Mouse (Mus musculus) heart, embryonic 13.5 days (tissue): ENCODE results near the gene Zcchc17. TPM values are rescaled to one million over a fixed set of nuclear protein-coding genes. Genes with fewer than 3 reads are reported as not detected.

Source experiments
- ATAC-seq: fragments of 200-750 bp; cut with Nextera tagmentation; 2 replicates; pipeline ENCODE4 v1.8.0; 2017; ENCODE audit warnings: moderate TSS enrichment; ENCODE audit not compliant: insufficient number of reproducible peaks, low FRiP score, low TSS enrichment; ENCODE audit errors: extremely low read depth
- H3K27ac ChIP-seq: fragments of 300-500 bp; sonication (generic); replicated peaks from 2 replicates; pipeline ENCODE4 v1.5.1; 2015; ENCODE audit warnings: moderate library complexity, mild to moderate bottlenecking, inconsistent platforms
- H3K27me3 ChIP-seq: fragments of 300-500 bp; sonication (generic); replicated peaks from 2 replicates; pipeline ENCODE4 v1.6.1; 2015; ENCODE audit warnings: mild to moderate bottlenecking, inconsistent platforms
- H3K36me3 ChIP-seq: fragments of 300-500 bp; sonication (generic); 2 replicates; pipeline ENCODE4 v1.6.1; 2015; ENCODE audit warnings: mild to moderate bottlenecking, inconsistent platforms
- H3K4me1 ChIP-seq: fragments of 300-500 bp; sonication (generic); 2 replicates; pipeline ENCODE4 v1.6.1; 2015; ENCODE audit warnings: inconsistent platforms
- H3K4me2 ChIP-seq: fragments of 300-500 bp; sonication (generic); 2 replicates; pipeline ENCODE4 v1.6.1; 2015; ENCODE audit warnings: inconsistent platforms, mild to moderate bottlenecking, moderate library complexity
- H3K4me3 ChIP-seq: fragments of 300-500 bp; sonication (generic); 2 replicates; pipeline ENCODE4 v1.5.1; 2015; ENCODE audit warnings: moderate library complexity, mild to moderate bottlenecking, inconsistent platforms
- H3K9ac ChIP-seq: fragments of 300-500 bp; sonication (generic); 2 replicates; pipeline ENCODE4 v1.6.1; 2015; ENCODE audit warnings: inconsistent platforms, mild to moderate bottlenecking, moderate library complexity
- H3K9me3 ChIP-seq: fragments of 300-500 bp; sonication (generic); 2 replicates; pipeline ENCODE4 v1.6.1; 2016; ENCODE audit warnings: inconsistent platforms
- WGBS: fragments of 180-500 bp; shearing (Covaris S2); methylation state at CpG from one replicate; pipeline ENCODE4 v1.1.7; 2015; ENCODE audit warnings: mixed read lengths; 5-methylcytosine and 5-hydroxymethylcytosine counted together
- polyA plus RNA-seq: library from polyadenylated mRNA; unstranded; fragments of >200 nt; fragmentation: Nextera tagmentation; extraction: Ambion mirVana; gene quantifications from 2 replicates; pipeline ENCODE4 v1.2.1, GENCODE M21; 2015

The Zcchc17 gene
- polyA plus RNA-seq, 1 experiment from 2014 or later, result 48.1 TPM

DNA sequence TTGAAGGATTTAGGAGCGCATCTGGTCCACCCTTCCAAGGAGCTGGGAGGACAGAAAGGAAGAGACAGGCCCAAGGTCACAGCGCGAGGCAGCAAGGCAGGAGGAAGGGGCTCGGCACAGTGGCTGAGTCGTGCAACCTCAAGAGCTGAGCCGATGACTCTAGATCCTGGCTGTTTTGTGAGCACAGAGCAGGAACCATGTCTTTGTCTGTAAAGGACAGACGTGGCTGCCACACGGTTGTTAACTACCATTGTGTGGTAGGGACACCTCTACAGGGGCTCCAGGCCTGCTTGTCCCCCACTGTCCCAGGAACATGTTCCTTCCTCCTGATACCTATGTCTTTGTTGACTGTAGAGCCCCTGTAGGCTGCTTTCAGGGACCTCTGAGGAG, 60.1 kb downstream of the Zcchc17 start:
- Histone ChIP-seq H3K4me1 (peaks cover 37% of the 10 kb centered on the region), H3K9ac (peak overlapping the region; percentile 47; the same call in 1 of the 2 replicates), H3K36me3 (no peaks in the 10 kb centered on the region), H3K4me3 (no peak overlapping the region), H3K9me3 (no peaks in the 10 kb centered on the region), H3K27me3 (peaks cover 14% of the 10 kb centered on the region), H3K27ac (peak overlapping the region; percentile 24; the same call in 1 of the 2 replicates), H3K4me2 (no peak overlapping the region)
- WGBS, result 66% methylated on average over 8 of the region's 8 CpGs
- no peak for ATAC-seq

DNA sequence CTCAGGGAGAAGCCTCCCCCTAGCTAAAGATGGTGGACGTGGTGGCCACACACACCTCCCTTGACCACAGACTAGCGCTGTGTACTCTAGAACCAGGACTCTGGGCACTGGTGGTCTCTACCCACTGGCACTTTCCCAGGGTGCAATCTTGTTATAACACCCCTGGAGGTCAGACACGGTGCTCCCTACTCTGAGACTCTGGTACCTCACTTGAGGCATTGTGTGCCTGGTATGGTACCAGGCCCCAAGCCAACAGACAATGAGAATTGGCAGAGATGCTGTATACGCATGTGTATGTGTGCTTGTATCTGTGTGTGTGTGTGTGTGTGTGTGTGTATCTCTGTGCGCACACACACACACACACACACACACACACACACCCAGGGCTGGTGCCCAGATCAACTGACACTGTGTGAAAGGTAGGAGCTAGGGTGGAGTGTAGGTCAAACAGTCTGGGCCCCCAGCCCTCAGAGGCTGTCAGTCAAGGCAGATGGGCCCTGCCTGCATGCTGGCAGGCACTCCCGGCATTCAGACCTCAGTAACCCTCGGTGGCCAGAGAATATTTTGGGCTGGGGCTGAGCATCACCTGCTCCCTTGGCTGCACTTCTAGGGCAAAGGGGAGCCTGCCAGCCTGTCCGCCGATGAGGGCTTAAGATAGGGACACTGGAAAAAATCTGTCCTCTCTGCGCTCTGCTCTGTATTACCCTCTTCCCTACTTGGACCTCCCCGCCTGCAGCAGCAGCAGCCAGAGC, 60.7 kb downstream of the Zcchc17 start:
- no peak overlapping the region for H3K4me2 ChIP-seq
- no peaks in the 10 kb centered on the region for H3K9me3 ChIP-seq
- H3K27me3 ChIP-seq, result peaks cover 10% of the 10 kb centered on the region
- 58% methylated on average over 11 of the region's 11 CpGs for WGBS
- H3K4me3 ChIP-seq, result no peak overlapping the region
- ATAC-seq, result 0 out of 2 replicates have a peak, but pooled peaks have one; percentile 12
- H3K27ac ChIP-seq, result peak overlapping the region; percentile 24; the same call in 1 of the 2 replicates
- H3K4me1 ChIP-seq, result peaks cover 37% of the 10 kb centered on the region
- H3K36me3 ChIP-seq, result no peaks in the 10 kb centered on the region
- H3K9ac ChIP-seq, result peak overlapping the region; percentile 47; the same call in 1 of the 2 replicates

DNA sequence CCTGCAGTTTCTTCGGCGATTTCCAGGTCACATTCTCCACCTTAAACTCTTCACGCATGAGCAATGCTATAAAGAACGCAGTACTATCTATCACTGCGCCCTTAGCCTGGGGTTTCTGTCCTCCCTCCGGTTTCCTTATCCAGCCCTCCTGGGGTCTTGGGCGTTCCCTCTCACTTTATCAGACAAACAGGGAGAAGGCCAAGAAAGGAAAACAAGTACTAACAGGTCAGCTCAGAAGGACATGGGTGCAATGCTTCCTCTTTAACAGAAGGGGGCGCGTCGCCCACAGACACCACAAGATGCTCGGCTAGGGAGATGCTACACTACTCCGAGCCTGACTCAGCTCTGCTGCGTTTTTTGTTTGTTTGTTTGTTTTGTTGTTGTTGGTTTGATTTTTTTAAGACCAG, 62.6 kb downstream of the Zcchc17 start:
- no peaks in the 10 kb centered on the region for H3K36me3 ChIP-seq
- H3K4me2 ChIP-seq, result peak overlapping the region; percentile 38
- WGBS, result 16% methylated on average over 13 of the region's 13 CpGs
- 0 out of 2 replicates have a peak overlapping the region, but pooled peaks have one; percentile 9 for H3K9ac ChIP-seq
- no peak overlapping the region for H3K27ac ChIP-seq
- 0 out of 2 replicates have a peak, but pooled peaks have one; percentile 33 for ATAC-seq
- peaks cover 32% of the 10 kb centered on the region for H3K4me1 ChIP-seq
- peaks cover 7% of the 10 kb centered on the region; the same call in 1 of the 2 replicates for H3K27me3 ChIP-seq
- no peak overlapping the region for H3K4me3 ChIP-seq
- H3K9me3 ChIP-seq, result no peaks in the 10 kb centered on the region

DNA sequence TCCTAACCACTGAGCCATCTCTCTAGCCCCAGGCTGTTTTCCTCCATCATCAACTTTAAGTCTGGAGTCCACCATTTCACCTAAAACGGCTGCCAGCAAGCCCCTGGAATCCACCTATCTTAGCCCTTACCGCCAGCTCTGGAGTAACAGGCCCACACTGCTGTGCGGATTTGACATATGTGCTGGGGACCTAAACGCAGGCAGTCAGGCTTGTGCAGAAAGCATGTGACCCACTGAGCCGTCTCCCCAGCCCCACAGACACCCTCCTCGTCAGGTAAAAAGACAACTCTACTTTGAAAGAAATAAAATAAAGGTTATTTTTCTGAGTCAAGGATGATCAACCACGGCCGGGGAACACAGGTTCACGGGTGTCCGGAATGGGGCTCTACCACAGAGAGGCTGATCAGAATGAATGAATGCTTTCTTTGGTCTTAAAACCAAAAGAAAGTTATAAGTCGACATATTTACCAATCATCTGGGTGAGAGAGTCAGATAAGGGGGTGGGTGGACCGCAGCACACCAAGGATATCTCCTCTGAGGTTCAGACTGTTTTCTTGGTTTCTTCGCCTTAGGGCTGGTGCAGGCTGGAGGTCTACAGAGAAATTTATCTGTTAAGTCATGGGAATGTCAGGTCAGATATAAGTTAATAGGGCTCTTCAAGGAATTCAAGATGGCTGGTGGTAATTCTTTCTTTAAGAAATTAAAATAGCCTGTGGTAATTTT, 63.3 kb downstream of the Zcchc17 start:
- H3K27ac ChIP-seq, result no peak overlapping the region
- no peak overlapping the region for H3K9ac ChIP-seq
- no peak for ATAC-seq
- no peaks in the 10 kb centered on the region for H3K36me3 ChIP-seq
- H3K4me2 ChIP-seq, result no peak overlapping the region
- peaks cover 29% of the 10 kb centered on the region for H3K4me1 ChIP-seq
- H3K27me3 ChIP-seq, result no peaks in the 10 kb centered on the region
- WGBS, result 74% methylated on average over 13 of the region's 13 CpGs
- H3K9me3 ChIP-seq, result no peaks in the 10 kb centered on the region
- H3K4me3 ChIP-seq, result no peak overlapping the region

DNA sequence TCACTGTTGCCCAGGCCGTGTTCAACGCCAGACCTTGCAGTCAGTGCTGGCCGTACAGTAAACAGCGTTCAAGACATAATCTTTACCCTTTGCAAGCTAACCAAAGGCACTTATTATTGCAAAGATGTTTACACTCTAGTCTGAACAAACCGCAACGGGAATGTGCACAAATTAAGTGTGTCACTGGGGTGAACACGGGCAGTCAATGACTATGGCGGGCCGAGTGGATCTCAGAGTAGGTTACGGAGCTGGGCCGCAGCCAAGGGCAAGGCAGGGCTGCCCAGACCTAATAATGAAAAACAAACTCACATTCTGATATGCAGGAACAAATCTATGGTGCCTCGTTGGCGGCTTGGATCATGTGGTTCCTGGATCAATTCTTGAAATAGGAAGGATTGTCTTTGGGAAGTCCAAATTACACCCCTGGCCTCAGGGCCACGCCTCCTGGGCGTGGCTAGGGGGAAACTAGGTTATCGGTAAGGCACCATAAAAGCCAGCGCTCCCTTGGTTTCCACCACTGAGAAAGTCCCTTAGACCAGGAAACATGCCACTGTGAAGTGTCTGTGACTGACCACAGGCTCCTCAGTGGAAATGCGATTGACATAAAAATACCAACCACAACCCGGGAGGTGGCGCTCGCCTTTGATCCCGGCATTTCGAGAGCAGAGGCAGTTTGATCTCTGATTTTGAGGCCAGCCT, 64.5 kb downstream of the Zcchc17 start:
- WGBS, result 48% methylated on average over 23 of the region's 23 CpGs

DNA sequence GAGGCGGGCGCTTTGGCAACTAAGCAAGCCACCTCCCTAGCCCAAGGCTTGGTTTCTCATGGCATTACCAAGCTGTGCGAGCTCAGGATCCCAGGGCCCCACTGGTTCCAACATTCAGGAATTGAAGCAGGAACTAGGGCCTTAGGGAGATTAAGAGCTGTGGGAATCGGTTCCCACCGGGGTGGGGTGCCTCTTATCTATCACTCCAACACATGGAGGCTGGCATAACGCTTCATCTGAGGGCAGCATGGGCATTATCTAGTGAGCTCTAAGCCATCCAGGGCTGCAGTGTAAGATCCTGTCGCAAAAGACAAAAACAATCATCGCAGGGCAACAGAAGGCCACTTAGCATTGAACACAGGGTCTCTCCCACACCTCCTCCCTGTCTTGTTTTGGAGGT, 65.2 kb downstream of the Zcchc17 start:
- WGBS, result 68% methylated on average over 8 of the region's 8 CpGs
- H3K9ac ChIP-seq, result no peak overlapping the region

More for the DNA sequence above, 64.5 kb downstream of the Zcchc17 start:
- H3K9me3 ChIP-seq, result no peaks in the 10 kb centered on the region
- no peak overlapping the region; the same call in 1 of the 2 replicates for H3K27ac ChIP-seq
- no peak overlapping the region for H3K4me3 ChIP-seq
- no peaks in the 10 kb centered on the region for H3K36me3 ChIP-seq
- no peaks in the 10 kb centered on the region for H3K27me3 ChIP-seq
- H3K4me1 ChIP-seq, result peaks cover 29% of the 10 kb centered on the region
- no peak for ATAC-seq
- H3K9ac ChIP-seq, result 0 out of 2 replicates have a peak overlapping the region, but pooled peaks have one; percentile 20
- H3K4me2 ChIP-seq, result peak overlapping the region; percentile 34; the same call in 1 of the 2 replicates

DNA sequence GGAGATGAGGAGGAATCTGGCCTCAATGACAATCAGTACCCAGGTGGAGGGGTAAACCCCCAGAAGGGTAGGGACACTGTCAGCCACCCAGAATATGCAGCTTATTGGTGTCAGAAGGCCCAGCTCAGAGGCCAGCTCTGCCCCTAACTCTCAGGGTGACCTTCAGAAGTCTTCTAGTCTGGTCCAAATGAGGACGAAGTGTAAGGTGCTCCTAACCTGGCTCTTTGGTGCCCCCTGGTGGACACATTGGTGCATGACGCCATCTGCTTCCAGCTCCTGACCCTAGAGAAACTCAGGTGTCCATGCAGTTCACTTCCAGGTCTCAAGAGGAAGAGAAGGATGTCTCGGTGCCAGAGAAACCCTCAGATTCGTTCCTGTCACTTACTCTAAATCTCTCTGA, 67.5 kb downstream of the Zcchc17 start:
- WGBS, result 2% methylated on average over 4 of the region's 4 CpGs
- Histone ChIP-seq H3K9ac (no peak overlapping the region), H3K9me3 (no peaks in the 10 kb centered on the region), H3K4me2 (no peak overlapping the region), H3K4me3 (no peak overlapping the region), H3K36me3 (no peaks in the 10 kb centered on the region), H3K27ac (no peak overlapping the region), H3K27me3 (0 out of 2 replicates have a peak, but pooled peaks cover 5% of the 10 kb centered on the region), H3K4me1 (peaks cover 14% of the 10 kb centered on the region)
- peak; percentile 43; the same call in 1 of the 2 replicates for ATAC-seq

More for the DNA sequence above, 65.2 kb downstream of the Zcchc17 start:
- Histone ChIP-seq H3K4me2 (no peak overlapping the region), H3K36me3 (no peaks in the 10 kb centered on the region), H3K4me3 (no peak overlapping the region), H3K27ac (no peak overlapping the region), H3K9me3 (no peaks in the 10 kb centered on the region), H3K4me1 (peaks cover 23% of the 10 kb centered on the region), H3K27me3 (no peaks in the 10 kb centered on the region)
- no peak for ATAC-seq

DNA sequence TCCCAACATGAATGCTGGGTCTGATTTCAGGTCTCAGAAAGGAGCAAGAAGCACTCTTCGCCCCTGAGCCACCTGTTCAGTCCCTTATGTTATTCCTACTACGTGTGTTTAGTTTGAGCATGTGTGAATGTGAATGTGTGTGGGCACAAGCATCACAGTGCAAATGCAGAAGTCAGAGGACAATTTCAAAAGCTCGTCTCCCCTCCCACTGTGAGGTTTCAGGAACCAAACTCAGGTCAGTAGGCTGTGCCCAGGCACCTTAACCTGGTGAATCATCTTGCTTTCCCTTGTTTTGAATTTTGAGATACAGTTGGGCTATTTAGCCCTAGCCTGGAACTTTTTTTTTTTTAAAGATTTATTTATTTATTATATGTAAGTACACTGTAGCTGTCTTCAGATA, 69.9 kb downstream of the Zcchc17 start:
- H3K4me2 ChIP-seq, result no peak overlapping the region
- no peak overlapping the region for H3K4me3 ChIP-seq
- H3K4me1 ChIP-seq, result no peaks in the 10 kb centered on the region
- no peaks in the 10 kb centered on the region for H3K36me3 ChIP-seq
- WGBS, result 71% methylated on average over 3 of the region's 3 CpGs
- no peaks in the 10 kb centered on the region for H3K9me3 ChIP-seq
- H3K27me3 ChIP-seq, result peaks cover 22% of the 10 kb centered on the region
- H3K27ac ChIP-seq, result no peak overlapping the region
- no peak for ATAC-seq
- no peak overlapping the region for H3K9ac ChIP-seq

DNA sequence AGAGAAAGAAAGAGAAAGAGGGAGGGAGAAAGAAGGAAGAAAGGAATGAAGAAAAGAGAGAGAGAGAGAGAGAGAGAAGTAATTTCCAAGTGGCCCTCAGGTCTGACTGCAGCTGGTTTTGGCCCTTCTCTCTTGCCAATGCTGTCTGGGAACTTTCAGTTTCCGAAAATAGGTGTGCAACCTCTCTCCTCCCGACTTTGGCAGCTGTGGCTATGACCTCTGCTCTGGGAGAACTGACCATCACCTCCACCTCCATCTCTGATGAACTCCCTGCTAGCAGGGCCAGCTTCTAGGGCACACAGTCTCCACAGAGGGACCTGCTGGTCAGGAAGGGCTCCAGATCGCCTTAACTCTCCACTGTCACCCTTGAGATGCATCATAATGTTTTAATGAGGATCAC, 73.2 kb downstream of the Zcchc17 start:
- Histone ChIP-seq H3K27me3 (peaks cover 49% of the 10 kb centered on the region), H3K4me3 (no peak overlapping the region), H3K27ac (no peak overlapping the region), H3K9ac (no peak overlapping the region), H3K4me2 (no peak overlapping the region), H3K4me1 (no peaks in the 10 kb centered on the region), H3K9me3 (no peaks in the 10 kb centered on the region), H3K36me3 (no peaks in the 10 kb centered on the region)
- whole genome bisulfite sequencing, result 33% methylated on average over 3 of the region's 3 CpGs
- ATAC-seq, result no peak

DNA sequence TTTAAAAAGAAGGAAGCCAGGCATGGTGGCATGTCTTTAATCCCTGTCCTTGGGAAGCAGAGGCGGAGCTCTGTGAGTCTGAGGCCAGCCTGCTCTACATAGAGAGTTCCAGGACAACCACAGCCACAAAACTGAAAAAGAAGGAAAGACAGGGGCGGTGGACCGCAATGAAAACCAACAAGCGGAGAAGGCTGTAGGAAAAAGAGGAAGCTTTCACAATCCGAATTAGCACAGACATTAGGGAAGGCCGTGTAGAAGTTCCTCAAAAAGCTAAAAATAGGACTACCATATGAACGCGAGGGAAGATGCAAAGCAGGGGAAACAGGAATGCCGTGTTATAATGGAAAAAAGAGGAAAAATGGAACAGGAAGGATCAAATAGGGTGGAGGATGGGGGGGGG, 75.9 kb downstream of the Zcchc17 start:
- Histone ChIP-seq H3K36me3 (no peaks in the 10 kb centered on the region), H3K9me3 (no peaks in the 10 kb centered on the region), H3K4me2 (no peak overlapping the region), H3K9ac (no peak overlapping the region), H3K27me3 (peaks cover 71% of the 10 kb centered on the region), H3K4me3 (no peak overlapping the region), H3K4me1 (no peaks in the 10 kb centered on the region), H3K27ac (no peak overlapping the region)
- WGBS, result 72% methylated on average over 9 of the region's 9 CpGs
- no peak for ATAC-seq

DNA sequence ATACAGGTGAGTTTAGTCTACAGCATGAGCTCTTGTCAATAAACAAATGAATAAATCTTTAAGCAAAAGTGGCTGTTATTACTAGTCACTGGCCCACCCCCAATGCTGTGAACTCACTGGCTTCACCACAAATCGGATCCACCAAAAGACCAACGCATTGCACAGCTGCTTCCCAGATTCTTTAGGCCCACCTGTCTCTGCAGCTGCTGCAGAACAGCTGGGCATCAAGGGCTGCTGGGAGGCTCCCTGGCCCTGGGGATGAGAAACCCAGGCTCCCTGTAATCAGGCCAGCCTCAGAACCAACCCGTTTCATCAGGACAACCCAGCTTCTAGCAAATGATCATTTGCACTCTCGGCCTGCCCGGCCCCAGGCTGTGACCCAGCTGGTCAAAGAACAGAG, 76.9 kb downstream of the Zcchc17 start:
- Histone ChIP-seq H3K4me2 (no peak overlapping the region), H3K27ac (no peak overlapping the region), H3K4me1 (no peaks in the 10 kb centered on the region), H3K9me3 (no peaks in the 10 kb centered on the region), H3K9ac (no peak overlapping the region), H3K36me3 (no peaks in the 10 kb centered on the region), H3K4me3 (no peak overlapping the region), H3K27me3 (peaks cover 78% of the 10 kb centered on the region)
- WGBS, result 67% methylated on average over 5 of the region's 5 CpGs
- no peak for ATAC-seq
